Mouse (Mus musculus) midbrain, postnatal 0 days (tissue): Measurements from ENCODE around the gene Adk. TPM values are rescaled to one million over a fixed set of nuclear protein-coding genes. Genes with fewer than 3 reads are reported as not detected.

Source experiments
- ATAC-seq: fragments of 200-750 bp; cut with Nextera tagmentation; 2 replicates; pipeline ENCODE4 v1.8.0; 2017; ENCODE audit warnings: moderate number of reproducible peaks, mild to moderate bottlenecking, moderate TSS enrichment, moderate library complexity; ENCODE audit not compliant: low FRiP score
- DNase-seq: peaks from one replicate; pipeline ENCODE4 v3.0.0-alpha.2; 2015; ENCODE audit warnings: low spot score
- H3K27ac ChIP-seq: fragments of 300-500 bp; sonication (generic); 2 replicates; pipeline ENCODE4 v1.5.1; 2014; ENCODE audit warnings: low read depth, mild to moderate bottlenecking, low read length, mixed read lengths
- H3K27me3 ChIP-seq: fragments of 300-500 bp; sonication (generic); 2 replicates; pipeline ENCODE4 v1.6.1; 2014; ENCODE audit warnings: low read length, control low read depth, mixed read lengths; ENCODE audit not compliant: insufficient read depth
- H3K36me3 ChIP-seq: fragments of 300-500 bp; sonication (generic); 2 replicates; pipeline ENCODE4 v1.6.1; 2014; ENCODE audit warnings: low read length, control low read depth, mixed read lengths; ENCODE audit not compliant: insufficient read depth
- H3K4me1 ChIP-seq: fragments of 300-500 bp; sonication (generic); 2 replicates; pipeline ENCODE4 v1.6.1; 2014; ENCODE audit warnings: mild to moderate bottlenecking, control low read depth, antibody characterized with exemption, low read length, mixed read lengths; ENCODE audit not compliant: insufficient read depth
- H3K4me2 ChIP-seq: fragments of 300-500 bp; sonication (generic); 2 replicates; pipeline ENCODE4 v1.6.1; 2014; ENCODE audit warnings: low read depth, mild to moderate bottlenecking, low read length, mixed read lengths; ENCODE audit not compliant: poor library complexity, severe bottlenecking
- H3K4me3 ChIP-seq: fragments of 300-500 bp; sonication (generic); 2 replicates; pipeline ENCODE4 v1.5.1; 2014; ENCODE audit warnings: low read depth, mild to moderate bottlenecking, low read length, moderate library complexity
- H3K9ac ChIP-seq: fragments of 300-500 bp; sonication (generic); replicated peaks from 2 replicates; pipeline ENCODE4 v1.6.1; 2014; ENCODE audit warnings: mild to moderate bottlenecking, low read length, moderate library complexity, mixed read lengths; ENCODE audit not compliant: poor library complexity, severe bottlenecking
- H3K9me3 ChIP-seq: fragments of 300-500 bp; sonication (generic); 2 replicates; pipeline ENCODE4 v1.6.1; 2016; ENCODE audit warnings: low read length, control low read depth
- CTCF ChIP-seq: IDR thresholded peaks from 2 replicates; pipeline ENCODE4 v1.5.1; 2016; ENCODE audit warnings: antibody characterized with exemption, mild to moderate bottlenecking
- WGBS: fragments of 180-500 bp; shearing (Covaris S2); extraction: QIAGEN DNeasy Blood & Tissue Kit; methylation state at CpG from one replicate; pipeline ENCODE4 v1.1.7; 2014; 5-methylcytosine and 5-hydroxymethylcytosine counted together
- polyA plus RNA-seq: library from polyadenylated mRNA; unstranded; fragments of >200 nt; fragmentation: Nextera tagmentation; extraction: Ambion mirVana; gene quantifications from 2 replicates; pipeline ENCODE4 v1.2.1, GENCODE M21; 2015
- total RNA-seq: library from RNA; depleted of rRNA; stranded (reverse); fragments of >200 nt; gene quantifications from 2 replicates; pipeline ENCODE4 v1.2.3, GENCODE M21; 2014

Adk gene
- total and polyA plus RNA-seq, 2 experiments from 2014 or later, result 25.3 to 50.6 TPM

GRCm38 (mm10) chr14:21099371-21099770, 47.0 kb downstream of the Adk start:
- H3K27ac ChIP-seq, result no peak overlapping the region
- H3K36me3 ChIP-seq, result no peaks in the 10 kb centered on the region
- H3K4me3 ChIP-seq, result no peak overlapping the region
- no peak overlapping the region for H3K9ac ChIP-seq
- no peaks in the 10 kb centered on the region for H3K9me3 ChIP-seq
- TF ChIP-seq CTCF, result no peak
- no peak overlapping the region for H3K4me2 ChIP-seq
- no peak for ATAC-seq
- no peaks in the 10 kb centered on the region for H3K27me3 ChIP-seq
- 75% methylated on average over 7 of the region's 7 CpGs for WGBS
- DNase-seq, result no peak
- H3K4me1 ChIP-seq, result no peaks in the 10 kb centered on the region

GRCm38 (mm10) chr14:21100876-21101275, 48.5 kb downstream of the Adk start:
- 76% methylated on average over 2 of the region's 2 CpGs for WGBS
- DNase-seq, result no peak
- no peak overlapping the region for H3K4me3 ChIP-seq
- H3K9me3 ChIP-seq, result no peaks in the 10 kb centered on the region
- no peaks in the 10 kb centered on the region for H3K4me1 ChIP-seq
- H3K27me3 ChIP-seq, result no peaks in the 10 kb centered on the region
- no peak overlapping the region for H3K9ac ChIP-seq
- no peak overlapping the region for H3K4me2 ChIP-seq
- ATAC-seq, result no peak
- no peak for TF ChIP-seq CTCF
- H3K27ac ChIP-seq, result no peak overlapping the region
- H3K36me3 ChIP-seq, result no peaks in the 10 kb centered on the region

GRCm38 (mm10) chr14:21101562-21101961, 49.2 kb downstream of the Adk start:
- Histone ChIP-seq H3K4me3 (no peak overlapping the region), H3K9me3 (no peaks in the 10 kb centered on the region), H3K27me3 (no peaks in the 10 kb centered on the region), H3K4me1 (no peaks in the 10 kb centered on the region), H3K9ac (no peak overlapping the region), H3K4me2 (no peak overlapping the region), H3K27ac (no peak overlapping the region), H3K36me3 (no peaks in the 10 kb centered on the region)
- no peak for ATAC-seq
- WGBS, result 45% methylated on average over 7 of the region's 7 CpGs
- no peak for TF ChIP-seq CTCF
- DNase-seq, result peak; percentile 21

GRCm38 (mm10) chr14:21102666-21103203, 50.4 kb downstream of the Adk start:
- DNase-seq (no peak), ATAC-seq (no peak)
- Histone ChIP-seq H3K36me3 (no peaks in the 10 kb centered on the region), H3K27ac (no peak overlapping the region), H3K9ac (no peak overlapping the region), H3K9me3 (no peaks in the 10 kb centered on the region), H3K4me2 (no peak overlapping the region), H3K4me1 (no peaks in the 10 kb centered on the region), H3K27me3 (no peaks in the 10 kb centered on the region), H3K4me3 (no peak overlapping the region)
- WGBS, result 96% methylated on average over 4 of the region's 4 CpGs
- TF ChIP-seq CTCF, result no peak

- Histone ChIP-seq H3K27me3 (no peaks in the 10 kb centered on the region), H3K4me1 (no peaks in the 10 kb centered on the region), H3K9ac (no peak overlapping the region)
Observed at GRCm38 (mm10) chr14:21105049-21105448, 52.7 kb downstream of the Adk start.

GRCm38 (mm10) chr14:21106582-21106981, 54.2 kb downstream of the Adk start:
- no peak overlapping the region for H3K27ac ChIP-seq
- H3K4me3 ChIP-seq, result no peak overlapping the region
- DNase-seq (no peak), ATAC-seq (no peak)
- no peaks in the 10 kb centered on the region for H3K9me3 ChIP-seq
- H3K9ac ChIP-seq, result no peak overlapping the region
- no peaks in the 10 kb centered on the region for H3K36me3 ChIP-seq
- no peak for TF ChIP-seq CTCF
- H3K27me3 ChIP-seq, result no peaks in the 10 kb centered on the region
- H3K4me1 ChIP-seq, result no peaks in the 10 kb centered on the region
- 88% methylated on average over 8 of the region's 8 CpGs for WGBS
- no peak overlapping the region for H3K4me2 ChIP-seq

More at GRCm38 (mm10) chr14:21105049-21105448, 52.7 kb downstream of the Adk start:
- no peaks in the 10 kb centered on the region for H3K36me3 ChIP-seq
- no peak for TF ChIP-seq CTCF
- H3K4me3 ChIP-seq, result no peak overlapping the region
- no peak overlapping the region for H3K27ac ChIP-seq
- ATAC-seq (no peak), DNase-seq (no peak)
- no peak overlapping the region for H3K4me2 ChIP-seq
- H3K9me3 ChIP-seq, result no peaks in the 10 kb centered on the region
